ENCODE assay signal across 27 mouse cellular contexts in the genomic region with DNA sequence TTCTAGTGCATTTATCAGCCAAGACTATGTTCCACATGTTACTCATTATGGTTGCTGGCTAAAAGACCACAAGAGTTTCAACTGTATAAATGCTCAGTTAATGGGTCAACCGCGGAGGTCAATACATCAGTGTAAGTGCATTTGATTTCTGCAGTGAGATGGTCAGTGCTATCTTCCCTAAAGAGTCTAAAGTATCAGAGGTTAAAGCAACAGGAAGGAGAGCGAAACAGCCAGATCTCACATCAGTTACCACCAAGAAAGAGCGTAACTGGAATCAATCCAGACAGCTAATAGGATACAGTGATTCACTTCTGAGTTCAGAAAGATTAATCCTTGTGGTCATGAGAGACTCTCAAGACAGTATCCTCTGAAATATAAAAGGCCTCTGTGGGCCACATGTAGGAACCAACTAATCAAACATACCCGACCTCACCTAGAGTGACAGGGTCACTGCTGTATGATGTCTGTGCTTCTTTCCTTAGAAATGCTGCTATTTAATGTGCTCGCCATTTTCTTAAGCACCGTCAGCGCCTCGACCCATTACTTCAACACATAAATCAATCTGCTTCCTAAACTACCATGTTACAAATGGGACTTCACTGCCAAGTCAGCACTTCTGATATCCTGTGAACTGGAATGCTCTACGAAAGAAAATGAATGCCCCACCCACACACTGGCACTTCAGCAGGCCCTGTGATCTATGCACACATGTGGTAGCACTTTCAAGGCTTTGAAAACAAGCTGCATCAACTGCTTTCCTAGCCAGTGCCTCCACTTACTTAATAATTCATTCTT. TPM values are rescaled to one million over a fixed set of nuclear protein-coding genes. Genes with fewer than 3 reads are reported as not detected.
DNase-seq lines count a peak whose midpoint lies in the region; ATAC-seq and TF ChIP-seq lines count a peak whose summit lies in the region.
"Had no signal": no experiment of that assay in that cellular context is flagged by ENCODE, and none has a peak within 500 bp of the region (broad histone marks: within the 10 kb centered on the region; RNA-seq: fewer than 3 reads in every experiment).

No protein-coding gene starts in this region.

- DNase-seq in limb, embryonic 14.5 days (ENCODE audit: low spot score): peak; percentile 28
- no peak for DNase-seq in limb, embryonic 10.5 days (ENCODE audit: low spot score)
- peak; percentile 26 for DNase-seq in Muller cell, postnatal 12 days (ENCODE audit: inconsistent ontology term)
- DNase-seq in embryo, embryonic 11.5 days (ENCODE audit: low read depth, low spot score): peak; percentile 14
- no peak for DNase-seq in cerebellum, postnatal 4 days (ENCODE audit: low spot score in 2 of 2)
- no peak for DNase-seq in right cerebral cortex, postnatal 10 days (ENCODE audit: low spot score in 2 of 2)
- no peak for DNase-seq in lung, postnatal 10 days
- DNase-seq: cerebellum, adult 8-10 months; gastrocnemius, postnatal 10 days; heart, adult 2 months; kidney, adult 9 months; kidney, postnatal 4 days; layer of hippocampus, adult 9-11 months; left cerebral cortex, postnatal 4 days; lung, adult 18-20 months; lung, postnatal 36 days; right cerebral cortex, postnatal 14 days; thymus, postnatal 36 days had no signal

- peaks cover 13% of the 10 kb centered on the region for H3K4me1 ChIP-seq in limb, embryonic 14.5 days (ENCODE audit: control insufficient read depth, insufficient read depth, low read length)
- peaks cover 26% of the 10 kb centered on the region for H3K4me1 ChIP-seq in limb, embryonic 10.5 days
- H3K4me1 ChIP-seq: midbrain, embryonic 12.5 days had no signal

- ATAC-seq in limb, embryonic 14.5 days (ENCODE audit: low FRiP score, low read depth): no peak
- ATAC-seq: CD4-positive, CD25-positive, alpha-beta regulatory T cell, adult 4 months; forebrain, embryonic 13.5 days had no signal

- no peak overlapping the region for H3K9ac ChIP-seq in limb, embryonic 14.5 days (ENCODE audit: low read depth, low read length, severe bottlenecking)
- H3K9ac ChIP-seq: forebrain, embryonic 13.5 days; heart, embryonic 15.5 days; midbrain, embryonic 12.5 days; neural tube, embryonic 13.5 days had no signal

- no peak overlapping the region for H3K27ac ChIP-seq in limb, embryonic 14.5 days (replicated peaks; ENCODE audit: low read depth, low read length)
- no peak overlapping the region for H3K27ac ChIP-seq in limb, embryonic 10.5 days
- H3K27ac ChIP-seq: forebrain, embryonic 13.5 days; heart, adult 2 months; left cerebral cortex, adult 2 months; midbrain, embryonic 12.5 days had no signal

- H3K4me2 ChIP-seq in limb, embryonic 14.5 days (replicated peaks; ENCODE audit: low read depth, low read length, severe bottlenecking): no peak overlapping the region
- H3K4me2 ChIP-seq: forebrain, embryonic 13.5 days; heart, embryonic 15.5 days; liver, embryonic 11.5 days; midbrain, embryonic 12.5 days; neural tube, embryonic 13.5 days had no signal

- peaks cover 11% of the 10 kb centered on the region for H3K36me3 ChIP-seq in limb, embryonic 14.5 days (ENCODE audit: control insufficient read depth, insufficient read depth, low read length)
- peaks cover 12% of the 10 kb centered on the region for H3K36me3 ChIP-seq in limb, embryonic 10.5 days
- H3K36me3 ChIP-seq: heart, embryonic 15.5 days had no signal

- H3K9me3 ChIP-seq in limb, embryonic 14.5 days (ENCODE audit: control insufficient read depth, low read length): no peaks in the 10 kb centered on the region
- no peaks in the 10 kb centered on the region for H3K9me3 ChIP-seq in limb, embryonic 10.5 days (replicated peaks)
- H3K9me3 ChIP-seq: forebrain, embryonic 13.5 days; G1E; heart, embryonic 15.5 days; midbrain, embryonic 12.5 days; neural tube, embryonic 13.5 days had no signal

- no peak for TF ChIP-seq POLR2A in limb, embryonic 14.5 days (IDR thresholded peaks at IDR 0.05; ENCODE audit: borderline replicate concordance, extremely low read depth, insufficient read depth, insufficient read length)

- no peak overlapping the region for H3K4me3 ChIP-seq in limb, embryonic 14.5 days (replicated peaks; ENCODE audit: low read length)
- no peak overlapping the region for H3K4me3 ChIP-seq in limb, embryonic 10.5 days
- H3K4me3 ChIP-seq: erythroblast, embryonic 14.5 days; forebrain, embryonic 13.5 days; heart, adult 2 months; heart, embryonic 15.5 days; left cerebral cortex, adult 2 months; midbrain, embryonic 12.5 days; neural tube, embryonic 13.5 days had no signal

- 43% methylated on average over 10 of the region's 10 CpGs for WGBS in limb, embryonic 14.5 days
- 32% methylated on average over 10 of the region's 10 CpGs for WGBS in limb, embryonic 10.5 days

- H3K27me3 ChIP-seq in limb, embryonic 14.5 days (ENCODE audit: control insufficient read depth, insufficient read depth, low read length): no peaks in the 10 kb centered on the region
- no peaks in the 10 kb centered on the region for H3K27me3 ChIP-seq in limb, embryonic 10.5 days (ENCODE audit: low read depth, poor library complexity, severe bottlenecking)
- H3K27me3 ChIP-seq: forebrain, embryonic 13.5 days; heart, embryonic 15.5 days; midbrain, embryonic 12.5 days; neural tube, embryonic 13.5 days had no signal

RNA-seq across cellular contexts. Expression of gene Aplp2, which starts 30.1 kb away (rescaled TPM):
- polyA plus RNA-seq in limb, embryonic 14.5 days (2012; rRNA removed): 228 and 253 TPM in 2 replicates
- polyA plus RNA-seq in limb, embryonic 14.5 days (2014; fragmentation: Nextera tagmentation; extraction: Ambion mirVana): 202 and 203 TPM in 2 replicates
- 179 and 182 TPM in 2 replicates for polyA plus RNA-seq in limb, embryonic 10.5 days (2016; fragmentation: Nextera tagmentation; extraction: Ambion mirVana)

RNA-seq across cellular contexts. Expression of gene St14, which starts 49.8 kb away (rescaled TPM):
- 7.8 and 8.4 TPM in 2 replicates for polyA plus RNA-seq in limb, embryonic 14.5 days (2012; rRNA removed)
- polyA plus RNA-seq in limb, embryonic 14.5 days (2014; fragmentation: Nextera tagmentation; extraction: Ambion mirVana): 11.4 and 12.3 TPM in 2 replicates
- 11.3 and 13.2 TPM in 2 replicates for polyA plus RNA-seq in limb, embryonic 10.5 days (2016; fragmentation: Nextera tagmentation; extraction: Ambion mirVana)
- polyA plus RNA-seq: G1E had no signal

Comparison
In these comparisons a context has a peak if more than half of its experiments do, and no peak if none do; other contexts are left out.
1. DNase-seq: peak in limb, embryonic 14.5 days (single experiment), Muller cell, postnatal 12 days (single experiment) and embryo, embryonic 11.5 days (single experiment); none in limb, embryonic 10.5 days (single experiment), cerebellum, postnatal 4 days (0 of 2), right cerebral cortex, postnatal 10 days (0 of 2) and lung, postnatal 10 days (single experiment).